Mouse (Mus musculus): ENCODE results near the gene Rassf7.

GRCm38 (mm10) chr7:141169300-141169699 lies 46.4 kb upstream of the Rassf7 start:
- TF ChIP-seq POLR2A (IDR thresholded peaks at IDR 0.05; ENCODE audit: control insufficient read depth in 1 of 2, insufficient read depth in 1 of 2, low read depth in 1 of 2, low read length in 2 of 2, poor library complexity in 1 of 2): no peak
- TF ChIP-seq CTCF (IDR thresholded peaks at IDR 0.05 in 2 of 3, conservative IDR thresholded peaks at IDR 0.05 in 1 of 3; ENCODE audit: control insufficient read depth in 1 of 3, insufficient read depth in 1 of 3, low read depth in 2 of 3, low read length in 3 of 3, poor library complexity in 1 of 3, severe bottlenecking in 1 of 3): no peak
- TF ChIP-seq CHD1 (IDR thresholded peaks at IDR 0.05; ENCODE audit: low read depth, low read length): no peak
- no peak for TF ChIP-seq CHD2 (IDR thresholded peaks at IDR 0.05; ENCODE audit: low read length)
- TF ChIP-seq RCOR1 (IDR thresholded peaks at IDR 0.05; ENCODE audit: low read depth, low read length): no peak
- TF ChIP-seq EP300 (IDR thresholded peaks at IDR 0.05; ENCODE audit: low read depth in 1 of 2, low read length in 2 of 2): no peak
- no peak for TF ChIP-seq ZMIZ1 (IDR thresholded peaks at IDR 0.05; ENCODE audit: low read depth, low read length)
- no peak for TF ChIP-seq TCF12 (IDR thresholded peaks at IDR 0.05; ENCODE audit: low read depth, low read length)
- TF ChIP-seq ZNF384 (IDR thresholded peaks at IDR 0.05; ENCODE audit: low read depth, low read length): no peak
- no peak for TF ChIP-seq MYB (IDR thresholded peaks at IDR 0.05; ENCODE audit: low read depth, low read length)
- TF ChIP-seq ZKSCAN1 (IDR thresholded peaks at IDR 0.05; ENCODE audit: low read depth, low read length): no peak
- no peak for TF ChIP-seq RAD21 (IDR thresholded peaks at IDR 0.05; ENCODE audit: low read depth, low read length)
- no peak for TF ChIP-seq TBP (IDR thresholded peaks at IDR 0.05; ENCODE audit: low read depth, low read length)
